In the genomic region with DNA sequence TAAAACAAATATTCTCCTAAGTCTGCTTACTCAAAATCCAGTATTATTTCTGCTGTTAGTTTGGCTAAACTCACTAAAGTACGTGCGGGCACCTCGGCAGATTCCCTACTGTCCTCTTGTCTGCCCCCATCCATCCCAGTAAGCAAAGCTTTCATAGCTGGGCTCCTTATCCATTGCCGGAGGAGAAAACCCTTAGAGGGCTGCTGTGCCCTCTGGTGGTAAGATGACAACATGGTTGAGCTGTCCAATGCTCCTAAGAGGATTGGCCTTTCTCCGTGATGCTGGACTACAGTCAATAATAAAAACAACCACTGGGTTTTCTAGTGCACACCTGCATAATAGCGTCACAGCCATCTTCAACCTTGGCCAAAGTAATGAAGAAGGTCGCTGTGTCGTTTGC, we compare ENCODE assay signal across 10 mouse cellular contexts. TPM values are rescaled to one million over a fixed set of nuclear protein-coding genes. Genes with fewer than 3 reads are reported as not detected.
DNase-seq lines count a peak whose midpoint lies in the region; ATAC-seq lines count a peak whose summit lies in the region.
"Had no signal": no experiment of that assay in that cellular context is flagged by ENCODE, and none has a peak within 500 bp of the region (broad histone marks: within the 10 kb centered on the region; RNA-seq: fewer than 3 reads in every experiment).

No protein-coding gene starts in this region.

- DNase-seq in hindbrain, embryonic 10.5 days (ENCODE audit: low spot score) = peak; percentile 53
- peak; percentile 66 for DNase-seq in NIH3T3 (ENCODE audit: low read depth)
- DNase-seq in embryo, embryonic 11.5 days (ENCODE audit: low read depth, low spot score) = peak; percentile 32
- DNase-seq in left cerebral cortex, postnatal 4 days = peak; percentile 61
- DNase-seq in retina, adult 2 months (ENCODE audit: low read depth, low spot score) = peak; percentile 54
- no peak for DNase-seq in spleen, postnatal 36 days (ENCODE audit: low spot score in 2 of 2)

- peaks cover 37% of the 10 kb centered on the region for H3K4me1 ChIP-seq in hindbrain, embryonic 10.5 days (replicated peaks)
- peaks cover 13% of the 10 kb centered on the region for H3K4me1 ChIP-seq in hindbrain, embryonic 16.5 days (ENCODE audit: control insufficient read depth, insufficient read depth, low read depth, low read length)
- peaks cover 23% of the 10 kb centered on the region for H3K4me1 ChIP-seq in hindbrain, embryonic 12.5 days

- H3K4me2 ChIP-seq in hindbrain, embryonic 16.5 days (ENCODE audit: low read length) = no peak overlapping the region
- no peak overlapping the region for H3K4me2 ChIP-seq in hindbrain, embryonic 12.5 days (replicated peaks)
- H3K4me2 ChIP-seq: heart, embryonic 15.5 days had no signal

- no peaks in the 10 kb centered on the region for H3K9me3 ChIP-seq in hindbrain, embryonic 10.5 days
- H3K9me3 ChIP-seq in hindbrain, embryonic 16.5 days (ENCODE audit: control insufficient read depth, low read length) = no peaks in the 10 kb centered on the region
- no peaks in the 10 kb centered on the region for H3K9me3 ChIP-seq in hindbrain, embryonic 12.5 days (replicated peaks)
- H3K9me3 ChIP-seq: heart, embryonic 15.5 days had no signal

- no peak overlapping the region for H3K9ac ChIP-seq in hindbrain, embryonic 16.5 days (ENCODE audit: low read depth, low read length)
- H3K9ac ChIP-seq in hindbrain, embryonic 12.5 days = no peak overlapping the region
- H3K9ac ChIP-seq: heart, embryonic 15.5 days had no signal

- H3K4me3 ChIP-seq in hindbrain, embryonic 10.5 days = no peak overlapping the region
- no peak overlapping the region for H3K4me3 ChIP-seq in hindbrain, embryonic 16.5 days (ENCODE audit: low read length)
- no peak overlapping the region for H3K4me3 ChIP-seq in hindbrain, embryonic 12.5 days
- H3K4me3 ChIP-seq: heart, embryonic 15.5 days had no signal

- H3K27me3 ChIP-seq in hindbrain, embryonic 10.5 days (ENCODE audit: insufficient read depth, poor library complexity, severe bottlenecking) = no peaks in the 10 kb centered on the region
- H3K27me3 ChIP-seq in hindbrain, embryonic 16.5 days (replicated peaks; ENCODE audit: control insufficient read depth, insufficient read depth, low read length) = no peaks in the 10 kb centered on the region
- no peaks in the 10 kb centered on the region for H3K27me3 ChIP-seq in hindbrain, embryonic 12.5 days
- H3K27me3 ChIP-seq: heart, embryonic 15.5 days had no signal

- intact Hi-C loops in left cerebral cortex, postnatal 4 days (cut with DNase I) = loop anchor here (2.0 kb wide), 1 partner anchor 116 kb away; no protein-coding TSS in a partner anchor

- no peak for ATAC-seq in hindbrain, embryonic 16.5 days
- peak; percentile 27; the same call in 1 of the 2 replicates for ATAC-seq in hindbrain, embryonic 12.5 days (ENCODE audit: low FRiP score)

- 43% methylated on average over 8 of the region's 8 CpGs for WGBS in hindbrain, embryonic 10.5 days
- 37% methylated on average over 8 of the region's 8 CpGs for WGBS in hindbrain, embryonic 16.5 days
- WGBS in hindbrain, embryonic 12.5 days = 36% methylated on average over 8 of the region's 8 CpGs

- H3K36me3 ChIP-seq in hindbrain, embryonic 10.5 days = peaks cover 15% of the 10 kb centered on the region
- 0 out of 2 replicates have a peak, but pooled peaks cover 4% of the 10 kb centered on the region for H3K36me3 ChIP-seq in hindbrain, embryonic 16.5 days (ENCODE audit: control insufficient read depth, insufficient read depth, low read length)
- peaks cover 21% of the 10 kb centered on the region for H3K36me3 ChIP-seq in hindbrain, embryonic 12.5 days
- H3K36me3 ChIP-seq: heart, embryonic 15.5 days had no signal

- H3K27ac ChIP-seq in hindbrain, embryonic 10.5 days = no peak overlapping the region
- no peak overlapping the region for H3K27ac ChIP-seq in hindbrain, embryonic 16.5 days (ENCODE audit: low read depth, low read length)
- 0 out of 2 replicates have a peak overlapping the region, but pooled peaks have one; percentile 83 for H3K27ac ChIP-seq in hindbrain, embryonic 12.5 days
- H3K27ac ChIP-seq: heart, embryonic 15.5 days had no signal

RNA-seq across cellular contexts. Expression of gene Scrn1, which starts 59.3 kb away (rescaled TPM):
- 42.9 and 60.0 TPM in 2 replicates for polyA plus RNA-seq in hindbrain, embryonic 10.5 days (2016; fragmentation: Nextera tagmentation; extraction: Ambion mirVana)
- polyA plus RNA-seq in hindbrain, embryonic 16.5 days (2015; fragmentation: Nextera tagmentation; extraction: Ambion mirVana) = 109 and 114 TPM in 2 replicates
- 79.3 and 89.4 TPM in 2 replicates for polyA plus RNA-seq in hindbrain, embryonic 12.5 days (2016; fragmentation: Nextera tagmentation; extraction: Ambion mirVana)
- 100 to 1,000 TPM; 180 to 182 TPM for total RNA-seq in left cerebral cortex, postnatal 4 days (2021)
- total RNA-seq: neutrophil, adult 5-6 weeks had no signal

Comparison
In these comparisons a context has a peak if more than half of its experiments do, and no peak if none do; other contexts are left out.
1. DNase-seq: peak in hindbrain, embryonic 10.5 days (single experiment), NIH3T3 (single experiment), embryo, embryonic 11.5 days (single experiment), left cerebral cortex, postnatal 4 days (single experiment) and retina, adult 2 months (single experiment); none in spleen, postnatal 36 days (0 of 2).